Mouse (Mus musculus) lung, postnatal 4 days (tissue): Measurements from ENCODE around the gene Hoxd10.
A peak's percentile ranks its signal among the peaks of the same experiment; 100 is the strongest.

ENCODE experiments used
- DNase-seq, 2 experiments: peaks; one replicate each; pipeline ENCODE4 v3.0.0; 2021

Gene Hoxd10

GRCm38 (mm10) chr2:74667191-74667841 lies 24.4 kb upstream of the Hoxd10 start:
- DNase-seq: peak in 1 of 2 experiments; percentile 22

GRCm38 (mm10) chr2:74667842-74668357 lies 23.8 kb upstream of the Hoxd10 start, which contains the start of gene Hoxd13:
Gene Hoxd13, plus strand, starts transcription at chr2:74668310.
- DNase-seq: no peak

- DNase-seq: peak in 1 of 2 experiments; percentile 37
Measured at GRCm38 (mm10) chr2:74668370-74669229, 23.1 kb upstream of the Hoxd10 start.

GRCm38 (mm10) chr2:74669230-74669578 lies 22.5 kb upstream of the Hoxd10 start:
- DNase-seq: no peak

GRCm38 (mm10) chr2:74669650-74670235 lies 22.0 kb upstream of the Hoxd10 start:
- no peak for DNase-seq

- no peak for DNase-seq
Measured at GRCm38 (mm10) chr2:74670632-74671188, 21.0 kb upstream of the Hoxd10 start.

GRCm38 (mm10) chr2:74671847-74672246 lies 19.9 kb upstream of the Hoxd10 start:
- no peak for DNase-seq

GRCm38 (mm10) chr2:74672481-74673362 lies 19.0 kb upstream of the Hoxd10 start:
- peak; percentile 65 to 73 for DNase-seq

- no peak for DNase-seq
Measured at GRCm38 (mm10) chr2:74673835-74674425, 17.8 kb upstream of the Hoxd10 start.

- DNase-seq: no peak
Measured at GRCm38 (mm10) chr2:74674881-74675665, 16.7 kb upstream of the Hoxd10 start, which contains the start of gene Hoxd12. Gene Hoxd12, plus strand, starts transcription at chr2:74675013.

- DNase-seq: no peak
Measured at GRCm38 (mm10) chr2:74675666-74676282, 15.9 kb upstream of the Hoxd10 start.

GRCm38 (mm10) chr2:74676376-74677052 lies 15.2 kb upstream of the Hoxd10 start:
- no peak for DNase-seq

GRCm38 (mm10) chr2:74677106-74677505 lies 14.6 kb upstream of the Hoxd10 start:
- no peak for DNase-seq

- no peak for DNase-seq
Measured at GRCm38 (mm10) chr2:74678891-74679595, 12.7 kb upstream of the Hoxd10 start, which contains the start of gene Hoxd11. Gene Hoxd11, plus strand, starts transcription at chr2:74679557.

- no peak for DNase-seq
Measured at GRCm38 (mm10) chr2:74679596-74679971, 12.1 kb upstream of the Hoxd10 start.

GRCm38 (mm10) chr2:74679980-74680379 lies 11.7 kb upstream of the Hoxd10 start:
- no peak for DNase-seq

GRCm38 (mm10) chr2:74680561-74681398 lies 10.9 kb upstream of the Hoxd10 start:
- DNase-seq: no peak
